Mouse (Mus musculus) embryonic fibroblast, embryonic 13.5 days (primary cell): ENCODE results near the gene Gabrr1.
A peak's percentile ranks its signal among the peaks of the same experiment; 100 is the strongest.

Experiments used
- CTCF ChIP-seq: IDR thresholded peaks from 2 replicates; pipeline ENCODE4 v1.5.1; 2011; ENCODE audit warnings: mild to moderate bottlenecking, control low read depth, low read length, moderate library complexity, borderline replicate concordance; ENCODE audit not compliant: insufficient read depth
- POLR2A ChIP-seq: IDR thresholded peaks from 2 replicates; pipeline ENCODE4 v1.6.1; 2011; ENCODE audit warnings: low read depth, mild to moderate bottlenecking, control low read depth, low read length, moderate library complexity

DNA sequence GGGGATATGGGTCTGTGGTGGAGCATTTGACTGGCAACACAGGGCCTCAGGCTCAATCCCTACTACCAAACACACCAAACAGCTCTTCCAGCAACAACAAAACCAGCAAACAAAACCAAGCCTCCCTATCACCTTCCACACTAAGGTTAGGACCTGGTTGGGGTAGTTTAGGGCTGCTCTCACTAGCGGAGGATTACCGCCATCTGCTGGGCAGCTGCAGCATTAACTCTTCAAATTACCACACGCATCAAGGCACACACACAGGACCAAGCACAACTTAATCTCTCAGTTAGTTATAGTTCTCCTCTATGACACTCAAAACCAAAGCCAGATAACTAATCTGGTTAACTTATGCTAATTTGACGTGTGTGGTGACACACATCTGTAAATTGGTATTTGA is 72.4 kb downstream of the Gabrr1 start:
- TF ChIP-seq POLR2A (no peak), CTCF (peak; percentile 87)
